In the genomic region with DNA sequence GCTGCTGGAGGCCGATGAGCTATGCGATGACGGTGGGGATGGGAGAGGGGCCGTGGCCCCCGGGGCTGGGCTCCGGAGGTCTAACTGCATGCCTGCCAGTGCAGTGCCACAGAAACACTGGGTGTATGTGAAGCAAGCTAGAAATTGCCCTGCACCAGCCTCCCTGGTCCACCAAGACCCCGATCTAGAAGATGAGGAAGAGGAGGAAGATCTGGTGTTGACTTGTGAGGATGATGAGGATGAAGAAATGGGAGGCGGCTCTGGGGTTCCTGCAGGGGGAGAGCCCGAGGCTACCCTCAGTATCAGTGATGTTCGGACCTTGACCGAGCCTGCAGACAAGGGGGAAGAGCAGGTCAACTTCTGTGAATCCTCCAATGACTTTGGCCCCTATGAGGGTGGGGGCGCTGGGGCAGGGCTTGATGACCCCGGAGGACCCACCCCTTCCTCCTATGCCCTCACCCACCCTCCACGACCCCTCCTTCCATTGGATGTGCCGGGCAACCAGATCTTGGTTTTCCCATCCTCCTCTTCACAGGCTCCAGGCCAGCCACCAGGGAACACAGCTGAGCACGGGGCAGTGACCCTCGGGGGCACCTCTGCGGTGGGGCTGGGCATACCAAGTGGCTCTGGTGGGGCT, we compare ENCODE assay signal across 11 mouse cellular contexts. TPM values are rescaled to one million over a fixed set of nuclear protein-coding genes. Genes with fewer than 3 reads are reported as not detected.
DNase-seq lines count a peak whose midpoint lies in the region; ATAC-seq lines count a peak whose summit lies in the region.
"Had no signal": no experiment of that assay in that cellular context is flagged by ENCODE, and none has a peak within 500 bp of the region (broad histone marks: within the 10 kb centered on the region; RNA-seq: fewer than 3 reads in every experiment).

No protein-coding gene starts in this region.

- no peak overlapping the region for H3K27ac ChIP-seq in embryonic facial prominence, embryonic 10.5 days (replicated peaks)
- peak overlapping the region; percentile 96 for H3K27ac ChIP-seq in liver, embryonic 13.5 days
- H3K27ac ChIP-seq: limb, embryonic 15.5 days had no signal

- whole genome bisulfite sequencing in embryonic facial prominence, embryonic 10.5 days, result 82% methylated on average over 18 of the region's 18 CpGs
- 83% methylated on average over 18 of the region's 18 CpGs for WGBS in liver, embryonic 13.5 days (ENCODE audit: insufficient replicate concordance)

- H3K9me3 ChIP-seq in megakaryocyte, embryonic 14.5 days, result 0 out of 2 replicates have a peak, but pooled peaks cover 5% of the 10 kb centered on the region
- H3K9me3 ChIP-seq in embryonic facial prominence, embryonic 10.5 days, result no peaks in the 10 kb centered on the region
- H3K9me3 ChIP-seq in liver, embryonic 13.5 days (replicated peaks), result peaks cover 19% of the 10 kb centered on the region
- H3K9me3 ChIP-seq: limb, embryonic 15.5 days had no signal

- H3K4me2 ChIP-seq in liver, embryonic 13.5 days, result peak overlapping the region; percentile 99; the same call in 1 of the 2 replicates

- H3K4me3 ChIP-seq in megakaryocyte, embryonic 14.5 days (replicated peaks), result peak overlapping the region; percentile 93
- peak overlapping the region; percentile 73 for H3K4me3 ChIP-seq in embryonic facial prominence, embryonic 10.5 days
- H3K4me3 ChIP-seq in liver, embryonic 13.5 days (replicated peaks), result peak overlapping the region; percentile 90

- intact Hi-C loops in gastrocnemius, postnatal 14 days (cut with DNase I; ENCODE audit: low total_unique reads), result no loop called here

- peak; percentile 15 for DNase-seq in gastrocnemius, postnatal 14 days
- DNase-seq in gastrocnemius, postnatal 4 days (ENCODE audit: low spot score in 2 of 2), result no peak
- peak; percentile 7 for DNase-seq in embryonic facial prominence, embryonic 10.5 days (ENCODE audit: low spot score)
- no peak for DNase-seq in liver, embryonic 13.5 days
- DNase-seq in yolk sac, embryonic 10.5 days (ENCODE audit: low spot score), result no peak
- DNase-seq: forebrain, postnatal 0 days; retina, postnatal 1 day had no signal

- no peak overlapping the region for H3K9ac ChIP-seq in liver, embryonic 13.5 days
- H3K9ac ChIP-seq: forebrain, postnatal 0 days; limb, embryonic 15.5 days had no signal

- ATAC-seq in megakaryocyte, adult 5-6 weeks (ENCODE audit: poor library complexity, severe bottlenecking), result no peak
- ATAC-seq in liver, embryonic 13.5 days (ENCODE audit: low read depth), result no peak
- ATAC-seq: forebrain, postnatal 0 days had no signal

- H3K27me3 ChIP-seq in megakaryocyte, embryonic 14.5 days (replicated peaks), result no peaks in the 10 kb centered on the region
- H3K27me3 ChIP-seq in embryonic facial prominence, embryonic 10.5 days (replicated peaks; ENCODE audit: low read depth, poor library complexity, severe bottlenecking), result peaks cover 10% of the 10 kb centered on the region; the same call in 1 of the 2 replicates
- no peaks in the 10 kb centered on the region for H3K27me3 ChIP-seq in liver, embryonic 13.5 days
- H3K27me3 ChIP-seq: limb, embryonic 15.5 days had no signal

- H3K4me1 ChIP-seq in megakaryocyte, embryonic 14.5 days, result peaks cover 77% of the 10 kb centered on the region
- peaks cover 70% of the 10 kb centered on the region for H3K4me1 ChIP-seq in embryonic facial prominence, embryonic 10.5 days
- H3K4me1 ChIP-seq in liver, embryonic 13.5 days (replicated peaks), result peaks cover 71% of the 10 kb centered on the region

- peaks cover 65% of the 10 kb centered on the region for H3K36me3 ChIP-seq in megakaryocyte, embryonic 14.5 days (replicated peaks; ENCODE audit: low read length)
- H3K36me3 ChIP-seq in embryonic facial prominence, embryonic 10.5 days (replicated peaks), result peaks cover 44% of the 10 kb centered on the region
- peaks cover 44% of the 10 kb centered on the region for H3K36me3 ChIP-seq in liver, embryonic 13.5 days

RNA-seq across cellular contexts. Expression of gene Zbtb22, which starts 2.1 kb away (rescaled TPM):
- total RNA-seq in gastrocnemius, postnatal 14 days (2021), result 10 to 100 TPM; 13.5 to 16.1 TPM
- total RNA-seq in gastrocnemius, postnatal 4 days (2021), result 10 to 100 TPM; 24.9 to 26.8 TPM
- polyA plus RNA-seq in megakaryocyte, embryonic 14.5 days (2012; ENCODE audit: insufficient read depth, low replicate concordance), result 45.3 and 51.7 TPM in 2 replicates
- total RNA-seq in megakaryocyte, adult 5-6 weeks (2015), result 13.7 and 14.0 TPM in 2 replicates
- 22.0 and 25.8 TPM in 2 replicates for total RNA-seq in megakaryocyte, adult 5-6 weeks (2017)
- polyA plus RNA-seq in embryonic facial prominence, embryonic 10.5 days (2016; fragmentation: Nextera tagmentation; extraction: Ambion mirVana), result 19.6 and 21.1 TPM in 2 replicates
- 10.1 and 10.7 TPM in 2 replicates for polyA plus RNA-seq in liver, embryonic 13.5 days (2015; fragmentation: Nextera tagmentation; extraction: Ambion mirVana)

RNA-seq across cellular contexts. Expression of gene Tapbp, which starts 2.1 kb away (rescaled TPM):
- 10 to 100 TPM; 32.9 to 35.7 TPM for total RNA-seq in gastrocnemius, postnatal 14 days (2021)
- total RNA-seq in gastrocnemius, postnatal 4 days (2021), result 10 to 100 TPM; 43.2 to 43.9 TPM
- 362 and 606 TPM in 2 replicates for polyA plus RNA-seq in megakaryocyte, embryonic 14.5 days (2012; ENCODE audit: insufficient read depth, low replicate concordance)
- 99.7 and 105 TPM in 2 replicates for total RNA-seq in megakaryocyte, adult 5-6 weeks (2015)
- 88.9 and 93.3 TPM in 2 replicates for total RNA-seq in megakaryocyte, adult 5-6 weeks (2017)
- polyA plus RNA-seq in embryonic facial prominence, embryonic 10.5 days (2016; fragmentation: Nextera tagmentation; extraction: Ambion mirVana), result 9.9 and 11.8 TPM in 2 replicates
- 27.6 and 30.5 TPM in 2 replicates for polyA plus RNA-seq in liver, embryonic 13.5 days (2015; fragmentation: Nextera tagmentation; extraction: Ambion mirVana)

RNA-seq across cellular contexts. Expression of gene Daxx, which starts 8.6 kb away (rescaled TPM):
- 10 to 100 TPM; 10.2 to 13.8 TPM for total RNA-seq in gastrocnemius, postnatal 14 days (2021)
- 10 to 100 TPM; 21.9 to 24.9 TPM for total RNA-seq in gastrocnemius, postnatal 4 days (2021)
- polyA plus RNA-seq in megakaryocyte, embryonic 14.5 days (2012; ENCODE audit: insufficient read depth, low replicate concordance), result 11.0 and 20.0 TPM in 2 replicates
- total RNA-seq in megakaryocyte, adult 5-6 weeks (2015), result 42.1 and 49.7 TPM in 2 replicates
- total RNA-seq in megakaryocyte, adult 5-6 weeks (2017), result 39.3 and 63.3 TPM in 2 replicates
- polyA plus RNA-seq in embryonic facial prominence, embryonic 10.5 days (2016; fragmentation: Nextera tagmentation; extraction: Ambion mirVana), result 80.0 and 84.9 TPM in 2 replicates
- polyA plus RNA-seq in liver, embryonic 13.5 days (2015; fragmentation: Nextera tagmentation; extraction: Ambion mirVana), result 25.5 and 27.6 TPM in 2 replicates

RNA-seq across cellular contexts. Expression of gene Rgl2, which starts 11.6 kb away (rescaled TPM):
- 10 to 100 TPM; 24.4 to 24.7 TPM for total RNA-seq in gastrocnemius, postnatal 14 days (2021)
- 10 to 100 TPM; 43.2 to 48.4 TPM for total RNA-seq in gastrocnemius, postnatal 4 days (2021)
- polyA plus RNA-seq in megakaryocyte, embryonic 14.5 days (2012; ENCODE audit: insufficient read depth, low replicate concordance), result 90.4 and 221 TPM in 2 replicates
- total RNA-seq in megakaryocyte, adult 5-6 weeks (2015), result 33.6 and 38.2 TPM in 2 replicates
- 51.8 and 58.3 TPM in 2 replicates for total RNA-seq in megakaryocyte, adult 5-6 weeks (2017)
- 40.2 and 41.0 TPM in 2 replicates for polyA plus RNA-seq in embryonic facial prominence, embryonic 10.5 days (2016; fragmentation: Nextera tagmentation; extraction: Ambion mirVana)
- 7.1 and 7.4 TPM in 2 replicates for polyA plus RNA-seq in liver, embryonic 13.5 days (2015; fragmentation: Nextera tagmentation; extraction: Ambion mirVana)

RNA-seq across cellular contexts. Expression of gene Platr17, which starts 12.8 kb away (rescaled TPM):
- total RNA-seq in gastrocnemius, postnatal 14 days (2021), result not detected
- total RNA-seq in gastrocnemius, postnatal 4 days (2021), result not detected
- polyA plus RNA-seq in megakaryocyte, embryonic 14.5 days (2012; ENCODE audit: insufficient read depth, low replicate concordance), result not detected in 2 replicates
- total RNA-seq in megakaryocyte, adult 5-6 weeks (2015), result 4.9 and 9.8 TPM in 2 replicates
- total RNA-seq in megakaryocyte, adult 5-6 weeks (2017), result 2.6 and 5.9 TPM in 2 replicates
- polyA plus RNA-seq in embryonic facial prominence, embryonic 10.5 days (2016; fragmentation: Nextera tagmentation; extraction: Ambion mirVana), result 0.27 and 0.45 TPM in 2 replicates
- polyA plus RNA-seq in liver, embryonic 13.5 days (2015; fragmentation: Nextera tagmentation; extraction: Ambion mirVana), result 0.60 and 0.91 TPM in 2 replicates
- total RNA-seq: adrenal gland, adult 18-20 months; forebrain, postnatal 0 days had no signal

Comparison
In these comparisons a context has a peak if more than half of its experiments do, and no peak if none do; other contexts are left out.
1. DNase-seq: peak in gastrocnemius, postnatal 14 days (single experiment) and embryonic facial prominence, embryonic 10.5 days (single experiment); none in gastrocnemius, postnatal 4 days (0 of 2), liver, embryonic 13.5 days (single experiment) and yolk sac, embryonic 10.5 days (single experiment).
2. Peak in every context shown above with its lines, with median percentiles within 50 percentile points of each other: H3K4me3 ChIP-seq.